Mouse (Mus musculus): Measurements from ENCODE around the gene Pinlyp.

The Pinlyp gene

GRCm38 (mm10) chr7:24524978-24525377, 20.9 kb downstream of the Pinlyp start:
- WGBS, result 68% methylated on average over 6 of the region's 6 CpGs

- 91% methylated on average over 6 of the region's 6 CpGs for WGBS
Measured at GRCm38 (mm10) chr7:24523723-24524122, 22.2 kb downstream of the Pinlyp start.

- WGBS, result 63% methylated on average over 5 of the region's 5 CpGs
Measured at GRCm38 (mm10) chr7:24522805-24523204, 23.1 kb downstream of the Pinlyp start.

- 80% methylated on average over 10 of the region's 10 CpGs for whole genome bisulfite sequencing
Measured at GRCm38 (mm10) chr7:24520054-24520453, 25.9 kb downstream of the Pinlyp start.

DNA sequence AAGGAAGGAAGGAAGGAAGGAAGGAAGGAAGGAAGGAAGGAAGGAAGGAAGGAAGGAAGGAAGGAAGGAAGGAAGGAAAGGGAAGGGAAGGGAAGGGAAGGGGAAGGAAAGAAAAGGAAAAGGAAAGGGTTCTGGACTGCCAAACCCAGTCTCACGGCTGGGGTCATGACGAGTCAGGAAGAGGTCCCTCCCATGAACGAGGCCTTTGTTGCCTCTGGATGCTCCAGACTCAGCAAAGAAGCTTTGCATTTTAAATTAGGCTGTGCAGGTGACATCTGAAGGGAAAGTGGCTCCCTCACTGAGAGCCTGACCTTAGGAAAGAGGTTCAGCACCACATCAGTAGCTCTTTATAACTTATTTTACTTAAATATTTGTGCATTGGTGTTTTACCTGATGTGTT, 26.8 kb downstream of the Pinlyp start:
- 45% methylated on average over 3 of the region's 3 CpGs for WGBS

DNA sequence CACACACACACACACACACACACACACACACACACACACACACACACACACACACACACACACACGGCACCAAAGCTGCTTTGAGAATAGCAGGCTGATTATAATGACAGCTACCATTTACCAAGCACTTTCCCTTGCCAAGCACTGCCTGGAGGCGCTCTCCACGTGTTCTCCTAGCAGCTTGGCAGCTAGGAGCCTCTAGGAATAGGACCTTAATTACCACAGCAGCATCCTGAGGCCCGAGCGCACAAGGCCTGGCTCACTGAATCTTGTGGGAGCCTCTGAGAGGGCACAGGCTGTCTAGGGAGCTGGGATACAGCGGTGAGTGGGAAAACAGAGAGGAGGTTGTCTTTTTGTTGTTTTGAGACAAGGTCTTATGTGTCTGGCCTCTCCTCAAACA, 28.3 kb downstream of the Pinlyp start:
- WGBS, result 23% methylated on average over 6 of the region's 6 CpGs

DNA sequence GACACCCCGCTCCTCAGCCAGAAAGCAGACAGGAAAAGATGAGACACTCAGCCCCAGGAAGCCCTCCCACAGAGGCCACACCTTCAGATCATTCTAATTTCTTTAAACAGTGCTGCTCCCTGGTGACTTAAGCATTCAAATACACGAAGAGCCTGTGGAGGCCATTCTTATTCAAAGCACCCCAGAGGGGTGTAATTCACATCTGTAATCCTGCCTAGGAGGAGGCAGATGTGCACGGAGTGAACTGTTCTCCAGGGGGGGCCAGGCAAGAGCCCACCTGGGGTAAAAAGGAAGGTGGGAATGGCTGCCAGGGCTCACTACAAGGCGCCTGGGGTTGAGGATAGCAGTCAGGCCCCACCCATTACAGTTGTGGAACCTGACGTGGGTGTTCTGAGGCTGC, 28.8 kb downstream of the Pinlyp start:
- WGBS, result 33% methylated on average over 5 of the region's 5 CpGs

- WGBS, result 64% methylated on average over 8 of the region's 8 CpGs
Measured at GRCm38 (mm10) chr7:24516319-24516718, 29.6 kb downstream of the Pinlyp start.

DNA sequence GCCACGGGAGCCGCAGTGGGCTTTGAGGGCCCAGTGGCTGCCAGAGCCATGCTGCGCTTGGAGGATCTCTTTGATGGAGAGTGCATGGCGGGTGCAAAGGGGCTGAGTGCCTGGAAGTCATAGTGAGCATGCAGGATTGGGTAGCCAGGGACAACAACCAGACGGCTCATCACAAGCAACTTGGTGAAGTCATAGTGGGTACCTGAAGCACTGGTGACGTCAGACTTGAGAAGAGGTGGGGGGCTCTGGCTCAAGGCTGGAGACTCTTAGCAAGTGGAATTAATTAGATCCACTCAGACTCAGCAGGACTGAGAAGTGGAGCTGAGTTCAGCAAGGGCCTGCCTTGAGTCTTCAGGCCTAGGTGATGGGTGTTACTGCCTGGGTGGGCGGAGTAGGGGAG, 33.6 kb downstream of the Pinlyp start, which contains the start of gene AC161166.1:
Gene AC161166.1 (minus strand): TSS at position 101 of the 400 bp plus-strand sequence.
- WGBS, result 83% methylated on average over 7 of the region's 7 CpGs

DNA sequence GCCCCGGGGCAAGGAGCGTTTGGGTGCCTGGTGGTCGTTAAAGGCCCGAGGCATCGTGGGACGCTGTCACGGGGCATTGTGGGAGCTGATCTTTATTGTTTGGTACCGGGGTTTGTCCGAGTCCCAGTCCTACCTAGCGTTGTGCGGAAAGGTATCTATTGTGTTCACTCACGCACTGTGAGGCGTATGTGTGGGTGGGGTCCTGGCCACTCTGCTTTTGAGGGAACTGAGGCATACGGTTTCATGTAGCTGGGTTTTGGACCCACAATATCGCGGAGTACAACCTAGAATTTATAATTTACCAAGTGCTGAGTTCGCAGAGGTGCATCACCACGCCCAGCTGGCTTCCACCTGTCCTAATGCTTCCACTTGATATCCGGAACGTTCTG, 38.2 kb downstream of the Pinlyp start:
- WGBS, result 1% methylated on average over 20 of the region's 20 CpGs

DNA sequence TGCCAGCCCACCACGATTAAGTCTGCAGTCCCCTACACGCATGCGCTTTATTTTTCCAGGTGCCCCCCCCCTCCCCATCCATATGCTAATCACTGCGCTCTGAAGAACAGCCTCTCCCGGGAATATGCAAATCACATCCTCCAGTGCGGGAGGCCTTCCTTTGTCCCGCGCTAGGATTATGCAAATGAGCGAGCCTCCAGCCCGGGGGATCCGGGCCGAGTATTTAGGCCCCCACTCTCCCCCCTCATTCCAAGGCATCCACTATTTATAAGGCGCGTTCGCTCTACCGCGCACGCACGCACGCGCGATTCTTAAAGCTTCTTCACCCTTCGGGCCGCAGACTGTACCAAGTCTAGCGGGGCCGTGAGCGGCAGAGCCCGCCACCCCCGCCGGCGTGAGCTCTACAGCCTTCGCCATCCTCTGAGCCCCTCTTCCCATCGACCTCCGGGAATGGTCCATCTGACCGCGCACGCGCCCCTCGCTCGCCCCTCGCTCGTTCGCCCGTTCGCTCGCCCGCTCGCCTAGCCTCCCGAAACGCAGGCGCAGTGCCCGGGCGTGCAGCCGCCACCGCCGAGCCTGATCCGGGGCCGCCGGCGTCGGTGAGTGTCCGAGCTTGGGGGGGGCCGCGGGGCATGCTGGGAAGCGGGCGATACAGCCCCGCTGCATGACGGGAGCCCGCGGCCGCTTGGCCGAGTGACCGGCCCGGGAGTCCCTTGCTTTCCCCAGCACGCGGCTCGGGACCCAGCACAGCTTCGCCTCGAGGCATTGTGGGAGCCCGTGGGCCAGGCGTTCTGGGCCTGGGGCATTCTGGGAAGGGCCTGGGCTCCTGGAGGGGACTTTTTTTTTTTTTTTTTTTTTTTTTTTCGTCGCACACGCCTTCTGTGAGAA, 38.8 kb downstream of the Pinlyp start, which contains the start of gene Zfp428:
Gene Zfp428 (plus strand): TSS at position 169 of the 888 bp plus-strand sequence.
- WGBS, result under 1% methylated on average over 84 of the region's 84 CpGs

GRCm38 (mm10) chr7:24506476-24506837, 39.5 kb downstream of the Pinlyp start:
- 2% methylated on average over 12 of the region's 12 CpGs for WGBS

- 8% methylated on average over 3 of the region's 3 CpGs for WGBS
Measured at GRCm38 (mm10) chr7:24506065-24506459, 39.9 kb downstream of the Pinlyp start.

DNA sequence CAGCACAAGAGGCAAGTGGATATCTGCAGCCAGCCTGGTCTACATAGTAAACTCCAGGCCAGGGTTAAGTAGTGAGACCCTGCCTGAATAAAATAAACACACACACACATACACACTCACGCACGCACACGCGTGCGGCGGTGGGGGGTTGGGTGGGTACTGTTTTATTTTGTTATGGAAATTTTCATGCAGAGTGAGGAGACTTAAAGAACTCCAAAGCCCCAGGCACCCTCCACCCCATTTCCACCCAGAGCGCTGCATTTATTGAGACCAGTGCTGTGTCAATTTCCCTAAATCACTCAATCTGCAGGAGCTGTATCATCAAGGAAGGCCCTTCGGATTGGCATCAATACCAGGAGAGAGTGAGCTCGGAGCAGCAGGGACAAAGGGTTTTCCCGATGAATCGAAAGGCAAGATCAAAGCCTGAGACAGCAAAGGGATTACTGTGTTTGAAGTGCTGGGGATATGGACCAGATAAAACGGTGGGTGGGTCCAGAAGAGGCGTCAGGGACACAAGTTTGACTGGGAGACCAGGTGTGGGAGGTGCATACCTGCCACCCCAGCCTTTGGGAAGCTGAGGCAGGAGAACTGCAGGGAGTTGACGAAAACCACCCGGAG, 40.4 kb downstream of the Pinlyp start:
- WGBS, result 15% methylated on average over 15 of the region's 15 CpGs

GRCm38 (mm10) chr7:24504868-24505267, 41.0 kb downstream of the Pinlyp start:
- WGBS, result 40% methylated on average over 4 of the region's 4 CpGs

DNA sequence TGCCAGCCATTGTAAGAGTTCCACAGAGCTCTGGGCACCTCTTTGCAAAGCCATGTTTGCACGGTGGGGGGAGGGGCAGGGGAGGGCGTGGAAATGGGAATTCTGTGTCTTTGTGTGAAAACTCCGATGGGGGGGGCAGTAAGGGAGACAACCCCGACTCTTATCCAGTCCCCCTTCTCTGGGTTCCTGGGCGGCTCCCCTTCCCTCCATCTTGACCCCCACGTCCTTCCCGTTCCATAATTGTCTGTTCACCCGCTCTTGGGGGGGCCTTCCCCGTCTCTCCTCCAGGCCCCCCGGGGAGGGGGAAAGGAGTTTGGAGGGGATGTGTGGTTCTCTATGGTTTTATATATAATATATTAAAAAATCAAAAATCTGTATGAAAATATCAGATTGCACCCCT, 41.9 kb downstream of the Pinlyp start:
- 25% methylated on average over 10 of the region's 10 CpGs for WGBS

DNA sequence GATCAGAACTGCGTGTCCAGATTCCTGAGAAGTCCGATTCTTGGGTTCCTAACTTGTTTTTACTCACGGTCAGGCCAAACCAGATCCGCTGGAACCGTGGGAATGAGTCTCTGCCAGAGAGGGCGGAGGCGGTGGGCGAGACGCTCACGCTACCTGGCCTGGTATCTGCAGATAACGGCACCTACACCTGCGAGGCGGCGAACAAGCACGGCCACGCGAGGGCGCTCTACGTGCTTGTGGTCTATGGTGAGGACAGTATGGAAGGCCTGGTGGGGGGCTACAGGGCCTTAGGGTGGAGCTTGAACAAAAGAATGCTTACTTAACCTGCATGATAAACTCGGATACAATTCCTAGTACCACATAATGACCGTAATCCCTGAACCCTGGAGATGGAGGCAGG, 44.4 kb downstream of the Pinlyp start:
- WGBS, result 54% methylated on average over 21 of the region's 21 CpGs

DNA sequence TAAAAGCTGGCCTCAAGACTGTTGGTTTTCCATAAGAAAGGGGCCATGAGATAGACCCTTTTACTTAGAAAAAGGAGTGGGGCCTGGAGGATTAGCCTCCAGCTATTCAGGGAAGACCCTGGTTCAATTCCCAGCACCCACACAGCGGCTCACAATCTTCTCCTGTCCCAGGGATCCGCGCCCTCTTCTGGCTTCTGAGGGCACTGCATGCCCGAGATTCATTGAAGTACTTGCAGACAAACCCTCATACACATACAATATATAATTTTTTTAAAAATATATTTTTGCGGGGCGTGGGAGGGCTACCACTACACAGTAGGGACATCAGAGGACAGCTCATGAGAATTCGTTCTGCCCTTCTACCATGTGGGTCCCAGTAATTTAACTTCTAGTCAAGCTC, 45.0 kb downstream of the Pinlyp start:
- 47% methylated on average over 7 of the region's 7 CpGs for WGBS

DNA sequence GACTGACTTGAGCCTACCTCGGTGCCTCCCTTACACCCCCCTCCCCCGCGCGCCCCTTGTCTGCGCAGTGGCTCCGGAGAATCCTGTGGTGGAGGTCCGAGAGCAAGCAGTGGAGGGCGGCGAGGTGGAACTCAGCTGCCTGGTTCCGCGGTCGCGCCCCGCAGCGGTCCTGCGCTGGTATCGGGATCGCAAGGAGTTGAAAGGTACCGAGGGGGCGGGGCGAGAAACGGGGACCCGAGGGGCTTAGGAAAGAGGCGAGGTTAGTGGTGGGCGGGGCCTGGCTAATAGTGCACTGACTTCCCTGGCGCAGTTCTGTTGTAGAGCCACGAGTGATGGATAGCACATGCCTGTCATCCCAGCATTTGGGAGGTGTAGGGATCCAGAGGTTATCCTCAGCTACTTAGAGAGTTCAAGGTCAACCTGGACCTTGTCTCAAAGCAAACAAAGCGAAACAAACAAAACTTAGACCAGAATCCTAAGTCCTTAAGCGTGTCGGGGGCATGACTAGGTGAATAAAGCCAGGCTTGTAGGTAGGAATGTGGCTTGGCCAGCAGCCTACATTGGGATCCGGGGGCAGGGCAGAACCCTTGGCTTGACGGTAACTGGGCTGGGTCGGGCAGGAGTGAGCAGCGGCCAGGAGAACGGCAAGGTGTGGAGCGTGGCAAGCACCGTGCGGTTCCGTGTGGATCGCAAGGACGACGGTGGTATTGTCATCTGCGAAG, 45.9 kb downstream of the Pinlyp start:
- 46% methylated on average over 43 of the region's 43 CpGs for WGBS
